15 mouse cellular contexts compared by ENCODE assay signal in the genomic region with DNA sequence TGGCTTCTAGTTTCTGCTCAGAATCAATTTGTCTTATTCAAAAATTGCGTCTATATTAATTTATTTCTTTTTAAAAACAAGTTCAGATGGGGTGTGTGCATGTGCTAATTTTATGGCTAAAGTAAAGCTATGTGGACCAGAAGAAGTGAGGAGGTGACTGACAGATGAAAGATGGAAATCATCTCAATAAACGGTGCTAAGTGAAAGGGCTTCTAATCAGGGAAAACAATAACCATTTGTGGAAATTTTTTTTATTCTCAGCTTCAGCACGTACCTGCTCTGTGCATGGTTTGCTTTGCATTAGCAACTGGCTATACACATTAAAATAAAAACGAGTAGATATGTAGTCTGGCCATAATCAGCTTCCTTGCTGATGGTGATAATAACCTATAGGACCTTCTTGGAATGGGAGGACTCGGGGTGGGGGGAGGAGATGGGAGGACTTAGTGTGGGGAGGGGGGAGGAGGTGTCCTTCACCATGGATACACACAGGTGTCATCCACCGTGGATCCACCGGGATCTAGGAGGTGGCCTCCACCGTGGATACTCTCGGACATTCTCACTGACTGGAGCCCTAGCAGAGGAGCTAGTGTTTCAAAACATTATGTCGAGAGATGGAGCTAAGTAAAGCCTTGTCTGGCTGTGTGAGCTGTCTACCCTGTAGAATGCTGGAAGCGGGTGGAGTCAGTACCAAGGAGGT.
DNase-seq lines count a peak whose midpoint lies in the region; ATAC-seq lines count a peak whose summit lies in the region.
"Had no signal": no experiment of that assay in that cellular context is flagged by ENCODE, and none has a peak within 500 bp of the region (broad histone marks: within the 10 kb centered on the region; RNA-seq: fewer than 3 reads in every experiment).

No protein-coding gene starts in this region.

- H3K27ac ChIP-seq in midbrain, embryonic 11.5 days (ENCODE audit: low read depth, low read length) = no peak overlapping the region
- H3K27ac ChIP-seq in midbrain, embryonic 10.5 days (replicated peaks) = no peak overlapping the region
- no peak overlapping the region for H3K27ac ChIP-seq in hindbrain, embryonic 16.5 days (ENCODE audit: low read depth, low read length)

- H3K9ac ChIP-seq in midbrain, embryonic 11.5 days (ENCODE audit: low read length) = no peak overlapping the region
- no peak overlapping the region for H3K9ac ChIP-seq in hindbrain, embryonic 16.5 days (ENCODE audit: low read depth, low read length)

- H3K27me3 ChIP-seq in midbrain, embryonic 11.5 days (ENCODE audit: control insufficient read depth, insufficient read depth, low read length) = no peaks in the 10 kb centered on the region
- H3K27me3 ChIP-seq in midbrain, embryonic 10.5 days (ENCODE audit: low read depth, poor library complexity, severe bottlenecking) = no peaks in the 10 kb centered on the region
- H3K27me3 ChIP-seq in hindbrain, embryonic 16.5 days (replicated peaks; ENCODE audit: control insufficient read depth, insufficient read depth, low read length) = no peaks in the 10 kb centered on the region

- no peak overlapping the region for H3K4me2 ChIP-seq in midbrain, embryonic 11.5 days
- H3K4me2 ChIP-seq in hindbrain, embryonic 16.5 days (ENCODE audit: low read length) = no peak overlapping the region

- no peaks in the 10 kb centered on the region for H3K9me3 ChIP-seq in midbrain, embryonic 11.5 days (ENCODE audit: control insufficient read depth, low read length)
- no peaks in the 10 kb centered on the region for H3K9me3 ChIP-seq in midbrain, embryonic 10.5 days (replicated peaks)
- H3K9me3 ChIP-seq in hindbrain, embryonic 16.5 days (ENCODE audit: control insufficient read depth, low read length) = no peaks in the 10 kb centered on the region

- no peak overlapping the region for H3K4me3 ChIP-seq in midbrain, embryonic 11.5 days (ENCODE audit: low read depth, low read length)
- no peak overlapping the region for H3K4me3 ChIP-seq in midbrain, embryonic 10.5 days
- no peak overlapping the region for H3K4me3 ChIP-seq in hindbrain, embryonic 16.5 days (ENCODE audit: low read length)

- H3K4me1 ChIP-seq in midbrain, embryonic 11.5 days (ENCODE audit: control insufficient read depth, insufficient read depth, low read length) = no peaks in the 10 kb centered on the region; the same call in 1 of the 2 replicates
- peaks cover 7% of the 10 kb centered on the region for H3K4me1 ChIP-seq in midbrain, embryonic 10.5 days
- H3K4me1 ChIP-seq in hindbrain, embryonic 16.5 days (ENCODE audit: control insufficient read depth, insufficient read depth, low read depth, low read length) = peaks cover 5% of the 10 kb centered on the region

- WGBS in midbrain, embryonic 11.5 days = 85% methylated on average over 11 of the region's 11 CpGs
- 88% methylated on average over 11 of the region's 11 CpGs for WGBS in midbrain, embryonic 10.5 days
- WGBS in hindbrain, embryonic 16.5 days = 63% methylated on average over 11 of the region's 11 CpGs

- peak; percentile 19 for ATAC-seq in midbrain, embryonic 11.5 days (ENCODE audit: low FRiP score)
- ATAC-seq in hindbrain, embryonic 16.5 days = peak; percentile 19; the same call in 1 of the 2 replicates
- ATAC-seq in megakaryocyte, adult 5-6 weeks (ENCODE audit: poor library complexity, severe bottlenecking) = no peak

- H3K36me3 ChIP-seq in midbrain, embryonic 11.5 days (ENCODE audit: control insufficient read depth, insufficient read depth, low read length) = no peaks in the 10 kb centered on the region
- no peaks in the 10 kb centered on the region for H3K36me3 ChIP-seq in midbrain, embryonic 10.5 days
- H3K36me3 ChIP-seq in hindbrain, embryonic 16.5 days (ENCODE audit: control insufficient read depth, insufficient read depth, low read length) = no peaks in the 10 kb centered on the region

- peak; percentile 74 for DNase-seq in heart, adult 11 months
- DNase-seq in heart, adult 9 months (ENCODE audit: low spot score in 2 of 2) = no peak
- DNase-seq in midbrain, embryonic 11.5 days (ENCODE audit: low spot score, missing footprints) = no peak
- no peak for DNase-seq in midbrain, embryonic 10.5 days (ENCODE audit: low spot score)
- no peak for DNase-seq in frontal cortex, postnatal 25 days (ENCODE audit: low spot score in 2 of 2)
- no peak for DNase-seq in retina, embryonic 14.5 days (ENCODE audit: low spot score)
- DNase-seq: adrenal gland, postnatal 14 days; cerebellum, adult 9-10 months; heart, postnatal 36 days; kidney, adult 2 months; kidney, postnatal 25 days; lung, adult 2 months; spleen, adult 18-20 months had no signal
